Mouse (Mus musculus) cortical plate, adult 2 months (tissue): ENCODE measurements around the gene Hc.

Experiments used
- CTCF ChIP-seq: fragments of 200-500 bp; IDR thresholded peaks from 2 replicates; pipeline ENCODE4 v1.5.1; 2011; ENCODE audit warnings: mild to moderate bottlenecking, control low read depth, low read length; ENCODE audit not compliant: insufficient read depth; ENCODE audit errors: extremely low read depth
- POLR2A ChIP-seq: fragments of 200-500 bp; IDR thresholded peaks from 2 replicates; pipeline ENCODE4 v1.6.1; 2011; ENCODE audit warnings: mild to moderate bottlenecking, low read length, control low read depth; ENCODE audit not compliant: insufficient read depth; ENCODE audit errors: extremely low read depth

- TF ChIP-seq CTCF (no peak), POLR2A (no peak)
Measured at GRCm38 (mm10) chr2:34960966-34961365, 100.3 kb downstream of the Hc start.
